Mouse (Mus musculus): Measurements from ENCODE around the gene Ppl. TPM values are rescaled to one million over a fixed set of nuclear protein-coding genes. Genes with fewer than 3 reads are reported as not detected.

Ppl gene
- not detected in 2 replicates for total RNA-seq (2015)
- not detected in 2 replicates for total RNA-seq (2017)

DNA sequence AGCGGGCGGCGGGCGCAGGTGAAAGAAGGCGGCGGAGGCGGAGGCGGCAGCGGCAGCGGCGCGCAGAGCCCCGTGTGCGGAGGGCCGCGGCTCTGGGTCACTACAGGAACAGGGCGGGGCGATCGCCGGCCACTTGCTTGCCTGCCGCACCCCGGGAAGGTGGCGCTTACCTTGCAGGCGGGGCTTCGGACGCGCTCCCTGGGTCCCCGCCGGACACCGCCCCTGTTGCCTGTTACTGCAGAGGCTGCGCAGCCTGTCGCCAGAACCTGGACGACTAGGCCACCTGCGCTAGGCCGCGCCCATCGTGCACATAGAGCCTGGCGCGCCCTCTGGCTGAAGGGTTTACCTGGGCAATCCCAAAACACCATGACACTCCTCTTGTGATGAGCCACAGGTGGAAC is at the start of gene Ppl:
TSS of gene Ppl (minus strand) at position 21 of the 401 bp plus-strand sequence.
- ATAC-seq (replicated peaks; ENCODE audit: poor library complexity), result peak; percentile 47

DNA sequence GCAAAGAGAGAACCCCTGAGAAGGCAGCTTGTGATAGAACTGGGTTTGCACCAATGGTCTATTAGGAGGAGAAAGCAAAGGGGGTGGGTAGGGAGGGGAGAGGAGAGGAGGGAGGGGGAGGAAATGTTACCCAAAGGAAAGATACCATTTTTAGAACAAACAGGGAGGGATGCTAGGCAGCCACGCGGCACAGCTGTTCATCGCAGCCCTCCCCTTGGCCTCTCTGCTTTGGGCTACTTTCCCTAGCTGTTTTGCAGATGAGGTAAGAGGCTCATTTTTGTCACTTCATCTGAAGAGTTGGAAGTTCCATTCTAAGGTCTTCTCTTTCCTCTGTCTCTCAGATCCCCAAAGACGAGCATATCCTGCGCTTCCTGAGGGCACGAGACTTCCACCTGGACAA is 40.4 kb upstream of the Ppl start:
- no peak for ATAC-seq (replicated peaks; ENCODE audit: poor library complexity)

DNA sequence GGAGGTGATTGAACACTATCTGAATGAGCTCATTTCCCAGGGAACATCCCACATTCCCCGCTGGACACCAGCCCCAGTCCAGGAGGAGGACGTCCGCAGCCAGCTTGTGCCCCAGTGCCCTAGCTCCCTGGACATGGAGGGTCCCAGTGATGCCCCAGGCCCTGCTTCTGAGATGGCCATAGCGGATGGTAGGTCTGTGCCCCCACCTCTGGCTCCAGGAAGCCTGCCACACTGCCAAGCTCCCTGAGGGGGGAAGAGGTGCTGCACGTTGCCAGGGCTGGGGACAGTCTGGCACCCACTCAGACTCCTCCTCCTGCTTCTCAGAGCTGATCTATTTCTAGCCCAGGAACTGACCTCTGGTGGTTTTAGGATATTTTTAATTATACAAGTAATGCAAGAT is 36.6 kb upstream of the Ppl start:
- ATAC-seq (replicated peaks; ENCODE audit: poor library complexity), result no peak

DNA sequence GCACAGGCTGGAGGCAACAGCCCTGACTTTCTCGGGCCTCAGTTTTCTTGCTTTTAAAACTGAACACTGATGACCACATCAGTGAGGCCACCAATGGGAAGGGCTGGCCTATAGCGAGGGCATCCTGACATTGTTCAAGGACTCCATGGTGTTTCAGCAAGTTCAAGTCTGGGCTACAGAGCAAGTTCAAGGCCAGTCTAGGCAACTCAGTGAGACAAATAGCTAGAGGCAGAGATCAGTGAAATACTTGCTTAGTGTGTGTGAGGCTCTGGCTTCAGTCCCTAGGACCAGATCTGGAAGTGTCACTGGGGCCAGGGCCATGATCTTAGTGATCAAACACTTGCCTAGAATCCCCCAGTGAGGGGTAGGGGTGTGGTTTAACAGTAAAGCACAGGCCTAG is 35.8 kb upstream of the Ppl start:
- no peak for ATAC-seq (replicated peaks; ENCODE audit: poor library complexity)

DNA sequence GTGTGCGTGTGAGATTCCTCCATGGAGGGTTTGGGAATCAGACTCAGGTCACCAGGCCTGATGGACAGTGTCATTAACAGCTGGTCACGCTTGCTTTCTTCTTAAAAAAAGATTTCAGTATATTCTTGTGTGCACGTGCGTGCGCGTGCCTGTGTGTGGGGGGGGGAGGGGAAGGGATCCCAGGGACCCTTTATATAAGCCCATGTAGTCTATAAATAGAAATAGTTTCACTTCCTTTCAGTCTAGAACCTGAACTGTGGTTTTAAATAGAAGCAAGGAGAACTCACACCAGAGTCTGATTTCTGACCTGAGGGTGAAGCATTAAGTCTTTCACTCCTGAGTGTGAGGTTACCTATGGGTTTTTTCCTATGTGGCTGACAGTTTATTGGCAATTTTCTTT is 32.1 kb upstream of the Ppl start:
- no peak for ATAC-seq (replicated peaks; ENCODE audit: poor library complexity)

DNA sequence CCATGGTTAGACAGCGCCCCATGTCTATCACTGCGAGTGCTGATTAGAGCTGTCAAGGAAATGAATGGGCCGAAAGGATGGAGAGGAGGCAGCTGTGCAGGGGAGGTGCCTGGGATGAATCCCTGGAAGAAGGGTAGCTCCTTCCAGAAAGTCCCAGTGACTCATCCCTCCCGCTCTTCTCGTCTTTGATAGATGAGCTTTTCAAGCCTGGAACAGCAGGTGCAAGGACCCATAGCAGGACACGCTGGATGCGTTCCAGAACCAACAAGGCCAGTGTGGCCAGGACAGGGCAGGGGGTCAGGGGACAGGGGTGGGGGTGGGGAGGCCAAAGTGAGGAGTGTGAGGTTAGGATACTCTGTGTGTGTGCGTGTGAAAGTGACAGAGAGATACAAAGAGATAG is 27.0 kb upstream of the Ppl start:
- no peak for ATAC-seq (replicated peaks; ENCODE audit: poor library complexity)

DNA sequence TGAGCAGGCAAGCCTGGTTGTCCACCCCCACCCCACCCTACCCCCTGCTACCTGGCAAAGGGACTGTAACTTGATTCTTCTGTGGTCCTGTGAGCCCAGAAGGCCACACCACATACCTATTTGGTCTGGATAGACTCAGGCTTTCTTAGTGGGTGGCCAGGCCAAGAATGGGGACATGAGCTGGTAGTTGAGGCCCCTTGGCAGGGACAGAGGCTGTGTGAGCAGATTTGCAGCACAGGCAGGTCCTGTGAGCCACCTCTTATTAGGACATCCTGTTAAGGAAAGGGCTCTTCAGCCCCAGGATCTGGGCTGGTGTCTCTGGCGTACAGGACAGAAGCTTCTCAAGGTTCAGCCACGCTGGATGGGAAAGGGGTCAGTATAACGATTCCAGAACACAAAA is 24.9 kb upstream of the Ppl start:
- no peak for ATAC-seq (replicated peaks; ENCODE audit: poor library complexity)

DNA sequence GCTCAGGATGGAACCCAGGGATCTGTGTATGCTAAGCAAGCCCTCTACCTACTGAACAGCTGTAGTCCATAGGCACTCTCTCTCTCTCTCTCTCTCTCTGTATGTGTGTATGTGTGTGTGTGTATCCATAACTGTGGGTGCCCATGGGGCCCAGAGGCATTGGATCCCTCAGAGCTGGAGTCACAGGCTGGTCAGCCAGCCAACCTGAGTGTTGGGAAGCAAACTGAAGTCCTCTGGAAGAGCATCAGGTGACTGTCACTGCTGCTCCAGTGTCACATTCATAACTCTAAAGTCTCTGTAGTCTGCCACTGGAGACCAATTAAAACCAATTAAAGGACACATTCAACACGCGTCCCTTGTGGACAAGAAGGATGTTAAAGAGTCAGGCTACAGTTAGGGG is 24.3 kb upstream of the Ppl start:
- ATAC-seq (replicated peaks; ENCODE audit: poor library complexity), result no peak

DNA sequence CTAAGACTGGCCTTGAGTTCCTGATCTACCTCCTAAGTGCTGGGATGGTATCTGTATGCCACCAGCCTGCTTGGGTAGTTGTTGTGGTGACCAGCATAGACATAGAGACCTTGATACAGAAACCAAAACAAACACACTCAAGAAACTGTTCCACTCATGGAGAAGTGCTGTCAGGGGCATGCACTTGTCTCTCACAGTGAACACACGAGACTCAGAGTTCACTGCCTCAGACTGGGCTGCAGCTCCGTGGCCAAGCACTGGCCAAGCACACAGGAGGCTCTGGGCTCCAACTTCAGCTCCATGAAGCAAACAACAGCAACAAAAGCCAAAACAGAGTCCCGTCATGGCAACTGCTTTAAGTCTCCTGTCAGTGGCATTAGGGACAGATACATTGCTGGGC is 22.8 kb upstream of the Ppl start:
- ATAC-seq (replicated peaks; ENCODE audit: poor library complexity), result no peak

DNA sequence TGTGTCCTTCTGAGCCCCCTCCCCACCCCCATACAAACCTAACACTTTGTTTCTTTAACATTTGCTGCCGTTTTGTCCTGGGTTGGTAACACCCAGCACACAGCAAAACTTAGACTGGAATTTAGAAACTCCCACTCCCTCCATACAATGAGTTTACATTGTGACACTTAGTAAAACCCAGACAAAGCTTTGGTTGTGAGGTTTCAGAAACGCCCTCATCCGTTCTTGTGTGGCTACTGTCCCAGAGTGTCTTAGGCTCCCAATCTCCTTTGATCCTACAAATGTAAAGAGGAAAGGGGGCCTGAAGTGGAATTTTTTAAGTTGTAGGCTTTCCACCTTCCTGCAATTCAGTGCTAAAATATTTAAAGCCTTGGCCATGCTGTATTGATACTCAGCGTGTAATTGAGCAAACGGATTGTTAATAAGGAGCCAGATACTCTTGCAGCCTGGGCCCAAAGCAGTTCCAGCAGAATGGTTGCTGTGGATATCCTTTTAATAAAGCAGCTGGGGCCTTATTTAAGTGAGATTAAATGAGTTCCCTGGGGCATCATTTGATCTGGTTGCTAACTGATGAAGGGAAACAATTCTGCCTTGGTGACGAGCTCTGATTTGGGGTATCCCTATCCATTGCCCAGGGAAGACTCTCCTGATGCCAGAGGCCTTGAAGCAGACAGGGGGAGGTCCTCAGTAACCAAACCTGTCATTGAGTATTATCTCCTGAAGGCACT is 21.2 kb upstream of the Ppl start:
- ATAC-seq (replicated peaks; ENCODE audit: poor library complexity), result no peak

DNA sequence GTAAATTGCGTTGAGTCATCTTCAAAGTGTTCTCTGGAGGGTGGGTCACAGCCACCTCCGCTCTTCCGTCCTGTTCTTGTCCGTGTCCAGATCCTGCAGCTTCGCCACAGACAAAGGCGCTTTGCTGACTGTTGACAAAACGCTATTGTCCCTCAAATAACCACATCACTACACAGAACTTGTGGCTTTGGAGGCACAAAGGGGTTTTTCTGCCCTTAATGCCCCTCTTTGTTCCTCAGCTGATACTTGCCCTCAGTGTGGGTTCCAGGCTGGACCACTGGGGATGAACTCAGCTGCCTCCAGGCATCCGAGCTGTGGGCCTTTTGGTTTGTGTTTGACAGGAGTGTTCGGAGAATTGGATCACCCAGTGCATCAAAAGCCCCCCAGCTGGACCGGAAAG is 18.3 kb upstream of the Ppl start:
- no peak for ATAC-seq (replicated peaks; ENCODE audit: poor library complexity)

DNA sequence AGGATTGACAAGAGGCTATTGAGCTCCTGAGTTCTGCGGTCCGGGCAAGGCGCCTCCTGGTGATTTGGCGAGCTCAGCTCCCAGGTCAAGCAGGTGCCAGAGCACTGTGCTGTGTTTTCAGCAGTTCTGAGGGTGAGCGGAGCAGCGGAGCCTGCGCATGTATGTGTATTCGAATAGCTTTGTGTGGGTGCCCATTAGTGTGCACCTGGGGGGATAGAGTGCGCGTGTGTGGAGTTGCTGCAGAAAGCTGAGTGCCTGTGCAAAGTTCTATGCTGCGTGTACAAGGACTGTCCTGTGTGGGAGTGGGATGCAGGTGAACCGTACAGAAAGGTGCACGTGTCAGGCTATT is 14.8 kb upstream of the Ppl start, which contains the start of gene Sec14l5:
TSS of gene Sec14l5 (plus strand) at position 73 of the 349 bp plus-strand sequence.
- no peak for ATAC-seq (replicated peaks; ENCODE audit: poor library complexity)

DNA sequence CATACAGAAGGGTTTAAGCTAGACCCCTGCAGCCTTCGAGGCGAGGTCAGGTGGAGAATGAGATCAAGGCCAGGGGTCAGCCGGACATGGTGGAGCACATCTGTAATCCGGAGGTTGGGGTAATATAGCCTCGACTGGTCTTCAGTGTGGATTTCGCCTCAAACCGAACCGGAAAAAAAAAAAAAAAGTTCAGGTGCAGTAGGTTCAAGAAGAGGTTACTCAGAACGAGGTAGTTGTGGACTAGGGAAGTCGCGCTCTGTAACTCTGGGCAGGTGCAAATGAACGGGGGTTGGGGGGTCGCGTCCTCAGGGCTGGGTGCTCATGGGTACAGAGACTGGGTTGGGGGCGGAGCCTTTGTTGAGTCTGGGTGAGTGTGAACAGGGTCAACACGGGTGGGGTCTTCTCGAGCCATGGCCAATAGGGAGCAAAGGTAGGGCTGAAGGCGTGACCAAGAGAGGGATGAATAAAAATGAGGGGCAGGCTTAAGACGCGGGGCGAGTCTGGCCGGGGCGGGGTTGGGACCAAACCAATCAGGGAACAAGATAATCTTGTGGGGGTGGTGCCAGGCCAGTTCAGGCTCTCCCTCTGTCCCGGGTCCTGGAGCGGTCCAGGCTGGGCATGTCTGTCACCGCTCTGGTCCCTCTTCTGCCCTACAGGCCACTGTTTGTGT is 14.3 kb upstream of the Ppl start:
- ATAC-seq (replicated peaks; ENCODE audit: poor library complexity), result peak; percentile 92

DNA sequence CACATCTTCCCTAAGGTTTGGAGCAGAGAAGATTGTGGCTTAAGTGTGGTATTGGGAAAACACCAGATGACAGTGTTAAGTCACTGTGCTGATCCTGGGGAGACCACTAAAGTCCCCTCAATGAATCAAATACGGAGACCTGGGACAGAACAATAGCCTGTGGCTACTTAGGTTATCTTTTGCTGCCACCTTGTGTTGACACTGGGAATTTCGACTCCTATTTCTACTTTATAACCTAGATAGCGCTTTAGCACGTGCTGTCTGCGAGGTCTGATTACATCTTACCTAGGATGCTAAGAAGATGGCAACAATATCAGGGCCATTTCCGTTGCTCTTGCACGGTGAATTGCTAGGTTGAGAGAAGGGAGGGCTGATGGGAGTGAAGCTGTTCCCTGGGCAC is 13.3 kb upstream of the Ppl start:
- ATAC-seq (replicated peaks; ENCODE audit: poor library complexity), result peak; percentile 80

DNA sequence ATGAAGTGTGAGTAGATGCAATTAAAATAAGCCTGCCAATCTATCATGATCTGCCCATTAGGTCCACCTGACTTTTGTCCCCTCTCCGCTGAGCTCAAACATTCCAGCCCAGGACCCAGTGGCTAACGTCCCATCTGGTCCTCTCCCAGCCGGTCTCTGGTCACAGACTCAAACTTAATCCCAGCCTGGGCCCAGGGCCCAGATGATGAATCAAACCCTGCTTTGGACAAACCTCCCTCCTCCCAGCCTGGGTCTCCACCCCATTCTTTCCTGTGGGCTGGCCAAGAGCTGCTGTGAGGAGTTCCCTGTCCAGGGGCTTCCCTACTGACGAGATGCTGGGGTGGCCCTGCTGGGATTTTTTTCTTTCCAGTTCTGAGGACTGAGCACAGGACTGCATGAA is 7.5 kb upstream of the Ppl start:
- no peak for ATAC-seq (replicated peaks; ENCODE audit: poor library complexity)

DNA sequence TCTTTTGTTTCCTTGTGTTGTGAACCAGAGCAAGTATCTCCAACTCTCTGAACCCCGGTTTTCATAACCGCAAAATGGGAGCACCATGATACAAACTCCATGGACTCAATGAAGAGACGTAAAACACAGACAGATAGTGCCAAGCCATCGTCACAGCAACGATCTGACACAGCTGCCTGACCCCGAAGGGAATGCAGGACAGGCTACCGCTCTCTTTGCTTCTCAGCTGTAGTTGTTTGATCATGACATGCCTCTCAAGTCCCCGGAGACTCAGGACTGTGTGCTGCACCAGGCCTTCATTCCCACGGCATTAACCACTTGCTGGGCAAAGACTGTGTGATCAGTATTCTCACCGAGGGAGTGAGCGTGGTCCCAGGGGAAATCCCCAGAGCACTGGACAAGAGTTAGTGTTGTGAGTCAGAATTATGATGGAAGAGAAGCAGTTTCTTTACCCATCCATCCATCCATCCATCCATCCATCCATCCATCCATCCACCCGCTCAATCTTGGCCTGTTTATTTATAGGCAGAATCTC is 4.9 kb upstream of the Ppl start:
- ATAC-seq (replicated peaks; ENCODE audit: poor library complexity), result no peak

DNA sequence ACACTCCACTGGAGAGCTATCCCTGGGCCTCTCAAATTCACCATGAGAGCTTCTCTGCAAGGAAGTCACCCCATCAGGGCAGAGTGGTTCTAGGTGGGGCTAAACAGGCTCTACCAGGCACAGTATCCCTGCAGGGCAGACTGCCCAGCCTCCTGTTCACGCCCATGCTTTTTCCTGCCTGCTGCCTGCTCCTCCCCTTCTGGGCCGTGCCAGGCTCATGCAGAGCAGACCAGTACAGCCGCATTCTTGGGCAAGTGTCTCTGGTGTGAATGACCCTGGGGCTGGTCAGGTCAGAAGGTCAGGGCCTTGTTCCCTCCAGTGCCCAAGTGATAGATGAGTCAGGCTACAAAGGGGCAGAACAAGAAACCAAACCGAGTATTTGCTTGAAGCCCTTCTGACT is 4.3 kb upstream of the Ppl start:
- no peak for ATAC-seq (replicated peaks; ENCODE audit: poor library complexity)

DNA sequence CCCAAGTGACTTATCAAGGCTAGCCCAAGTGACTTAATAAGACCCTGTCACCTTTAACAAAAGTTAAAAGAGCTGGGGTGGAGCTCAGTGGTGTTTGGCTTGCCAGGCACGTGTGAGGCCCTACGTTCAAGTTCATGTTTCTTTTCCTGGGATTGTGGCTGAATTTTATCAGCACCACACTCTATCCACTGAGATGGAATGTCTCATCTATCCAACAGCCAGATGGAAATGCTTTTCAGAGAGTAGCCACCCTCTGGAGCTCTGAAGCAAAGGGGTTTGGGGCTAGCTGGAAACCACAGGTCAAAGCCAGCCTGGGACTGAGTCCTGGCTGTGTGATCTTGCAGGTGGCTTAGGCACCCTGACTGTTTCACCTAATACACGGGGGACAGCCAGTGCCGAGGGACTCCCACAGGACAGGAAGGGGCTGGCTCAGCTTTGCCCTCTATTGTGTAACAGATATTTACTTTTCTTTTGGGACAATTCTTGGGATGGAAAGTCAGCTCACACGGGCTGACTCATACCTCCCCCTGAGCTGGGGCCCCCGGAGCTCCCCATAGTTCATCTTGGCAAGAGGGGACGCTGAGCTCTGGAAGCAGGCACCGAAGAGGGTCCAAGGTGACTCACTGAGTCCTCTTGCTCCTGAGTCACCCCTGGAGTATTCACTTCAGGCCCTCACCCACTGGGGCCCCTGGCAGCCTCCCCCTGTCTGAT is 3.5 kb upstream of the Ppl start:
- ATAC-seq (replicated peaks; ENCODE audit: poor library complexity), result no peak

DNA sequence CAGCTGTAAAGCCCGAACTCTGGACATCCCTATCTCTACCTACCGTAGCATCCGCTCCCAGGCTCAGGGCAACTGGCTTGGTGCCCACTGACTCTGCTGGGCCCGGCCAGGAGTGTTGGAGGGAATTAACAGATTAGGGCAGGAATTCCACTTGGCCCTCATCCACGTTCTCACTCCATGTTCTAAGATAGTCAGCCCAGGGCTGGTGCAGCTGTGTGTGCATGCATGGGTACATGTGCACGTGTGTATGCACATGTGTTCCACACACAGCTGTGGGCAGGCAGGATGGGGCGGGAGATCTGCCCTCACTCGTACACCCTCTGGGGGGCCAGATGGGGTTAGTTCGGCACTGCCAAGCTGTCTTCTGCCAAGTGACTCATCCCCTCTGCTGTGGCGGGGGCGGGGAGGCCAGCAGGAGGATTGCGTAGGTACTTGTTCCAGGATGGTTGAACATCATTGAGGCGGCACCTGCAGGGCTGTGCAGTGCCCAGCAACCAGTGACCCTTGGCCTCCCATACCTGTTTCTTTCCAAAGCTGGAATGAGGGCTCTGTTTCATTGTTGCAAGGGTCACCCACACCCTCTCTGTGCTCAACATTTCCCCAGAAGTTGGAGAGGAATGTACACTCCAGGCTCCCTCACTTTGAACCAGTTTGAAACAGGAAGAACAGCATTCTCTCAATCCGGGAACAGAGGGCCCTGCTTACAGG is 2.6 kb upstream of the Ppl start:
- no peak for ATAC-seq (replicated peaks; ENCODE audit: poor library complexity)

DNA sequence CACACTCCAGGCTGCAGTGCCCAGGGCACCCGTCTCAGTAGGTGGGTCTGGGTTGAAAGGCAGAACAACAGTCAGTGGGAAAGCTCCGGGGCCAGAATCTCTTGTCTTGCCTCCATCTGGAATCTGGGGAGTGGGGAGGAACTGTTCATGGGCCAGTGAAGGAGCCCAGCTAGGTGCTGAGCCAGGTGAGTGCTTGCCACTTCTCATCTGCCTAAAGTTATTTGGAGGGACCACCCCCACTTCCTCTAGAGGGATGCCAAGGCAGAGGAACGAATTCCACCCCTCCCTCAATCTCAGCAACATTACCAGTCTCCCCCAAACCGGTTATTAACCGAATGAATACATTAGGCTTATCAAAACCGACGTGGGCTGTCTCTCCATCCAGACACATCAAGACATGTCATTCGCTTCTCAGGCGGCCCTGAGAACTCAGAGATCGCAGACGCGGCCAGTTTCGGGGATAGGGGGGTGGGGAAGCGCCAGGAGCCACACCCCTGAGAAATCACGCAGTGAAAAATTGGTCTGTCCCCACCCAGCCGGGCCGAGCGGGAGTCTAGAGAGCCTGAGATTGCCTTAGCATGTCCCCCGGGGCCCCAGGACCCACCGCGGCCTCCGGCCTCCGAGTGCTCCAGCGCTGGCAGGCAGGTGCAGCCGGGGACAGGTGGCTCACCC is 834 bp downstream of the Ppl start:
- no peak for ATAC-seq (replicated peaks; ENCODE audit: poor library complexity)

DNA sequence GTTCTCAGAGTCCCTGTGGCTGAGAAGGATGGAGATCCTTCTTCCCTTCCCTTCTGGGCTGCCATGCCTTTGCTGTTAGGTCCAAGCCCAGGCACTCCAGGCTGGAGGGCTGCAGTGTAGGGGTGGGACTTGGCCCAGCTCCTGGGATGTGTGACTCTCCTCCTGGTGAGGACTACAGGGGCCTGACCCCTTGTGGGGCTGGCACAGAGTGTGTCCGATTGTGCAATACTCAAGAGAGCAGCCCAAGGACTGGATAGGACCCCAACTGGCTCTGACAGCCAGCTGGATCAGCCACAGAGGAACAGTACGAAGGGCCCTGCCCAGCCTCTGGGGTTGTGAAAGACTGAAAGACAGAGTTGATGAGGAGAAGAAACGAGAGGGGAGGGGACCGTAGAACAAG is 1.5 kb downstream of the Ppl start:
- peak; percentile 67 for ATAC-seq (replicated peaks; ENCODE audit: poor library complexity)

Data from megakaryocyte progenitor cell, adult 5-6 weeks (primary cell).